ENCODE assay signal across 7 mouse cellular contexts in genomic region chr1:164458245-164458613, GRCm38 (mm10). TPM values are rescaled to one million over a fixed set of nuclear protein-coding genes. Genes with fewer than 3 reads are reported as not detected.
A peak's percentile ranks its signal among the peaks of the same experiment; 100 is the strongest.
DNase-seq lines count a peak whose midpoint lies in the region; ATAC-seq and TF ChIP-seq lines count a peak whose summit lies in the region.

Gene Atp1b1, minus strand, starts transcription at chr1:164458355.

- H3K4me3 ChIP-seq in intestine, embryonic 14.5 days (ENCODE audit: low read depth, low read length) = peak within 1 kb of the TSS; percentile 63
- H3K4me3 ChIP-seq in midbrain, embryonic 10.5 days = peak within 1 kb of the TSS; percentile 72
- H3K4me3 ChIP-seq in small intestine, adult 2 months (ENCODE audit: low read depth, low read length) = peak within 1 kb of the TSS; percentile 73

- intact Hi-C loops in gastrocnemius, postnatal 36 days (cut with DNase I) = no loop called here
- intact Hi-C loops in left cerebral cortex, postnatal 25 days (cut with DNase I) = loop anchor here (2.0 to 5.0 kb wide), 6 partner anchors 119 to 664 kb away; no protein-coding TSS in a partner anchor

- under 1% methylated on average over 23 of the region's 35 CpGs for WGBS in intestine, embryonic 14.5 days
- WGBS in midbrain, embryonic 10.5 days = 0% methylated on average over 34 of the region's 35 CpGs
- WGBS in small intestine, adult 2 months = 1% methylated on average over 35 of the region's 35 CpGs

- ATAC-seq in intestine, embryonic 14.5 days (replicated peaks; ENCODE audit: low FRiP score, low TSS enrichment, low read depth) = peak; percentile 93

- H3K36me3 ChIP-seq in intestine, embryonic 14.5 days (ENCODE audit: control insufficient read depth, insufficient read depth, low read length) = 0 out of 2 replicates have a peak, but pooled peaks cover 3% of the 10 kb centered on the region
- H3K36me3 ChIP-seq in midbrain, embryonic 10.5 days = peaks cover 4% of the 10 kb centered on the region
- peaks cover 32% of the 10 kb centered on the region for H3K36me3 ChIP-seq in small intestine, adult 2 months (ENCODE audit: control insufficient read depth, insufficient read depth, low read length)

- DNase-seq in adrenal gland, adult 2 months = peak; percentile 92
- peak; percentile 88 for DNase-seq in embryo, embryonic 10 days (ENCODE audit: low spot score)
- peak; percentile 48 to 62 for DNase-seq in gastrocnemius, postnatal 36 days
- no peak for DNase-seq in intestine, embryonic 14.5 days (ENCODE audit: low spot score)
- DNase-seq in left cerebral cortex, postnatal 25 days (ENCODE audit: low spot score in 2 of 2) = peak; percentile 88 to 95
- peak; percentile 86 for DNase-seq in midbrain, embryonic 10.5 days (ENCODE audit: low spot score)

- no peak for TF ChIP-seq CTCF in small intestine, adult 2 months (IDR thresholded peaks at IDR 0.05; ENCODE audit: extremely low read depth, insufficient read length, insufficient replicate concordance, low read depth, low read length)

- peak within 1 kb of the TSS; percentile 76 for H3K4me2 ChIP-seq in intestine, embryonic 14.5 days (ENCODE audit: low read length)

- H3K27me3 ChIP-seq in intestine, embryonic 14.5 days (replicated peaks; ENCODE audit: control insufficient read depth, insufficient read depth, low read length) = peaks cover 23% of the 10 kb centered on the region
- H3K27me3 ChIP-seq in midbrain, embryonic 10.5 days (ENCODE audit: low read depth, poor library complexity, severe bottlenecking) = peaks cover 68% of the 10 kb centered on the region
- no peaks in the 10 kb centered on the region for H3K27me3 ChIP-seq in small intestine, adult 2 months (ENCODE audit: control insufficient read depth, insufficient read depth, low read length)

- TF ChIP-seq POLR2A in small intestine, adult 2 months (IDR thresholded peaks at IDR 0.05; ENCODE audit: low read depth, low read length) = peak; percentile 97

- H3K9ac ChIP-seq in intestine, embryonic 14.5 days (ENCODE audit: low read length) = peak within 1 kb of the TSS; percentile 81

- H3K4me1 ChIP-seq in intestine, embryonic 14.5 days (replicated peaks; ENCODE audit: control insufficient read depth, insufficient read depth, low read length) = 0 out of 2 replicates have a peak, but pooled peaks cover 9% of the 10 kb centered on the region
- peaks cover 58% of the 10 kb centered on the region for H3K4me1 ChIP-seq in midbrain, embryonic 10.5 days
- H3K4me1 ChIP-seq in small intestine, adult 2 months (ENCODE audit: control insufficient read depth, insufficient read depth, insufficient read length, low read length) = peaks cover 9% of the 10 kb centered on the region

- peak within 1 kb of the TSS; percentile 58 for H3K27ac ChIP-seq in intestine, embryonic 14.5 days (ENCODE audit: low read depth)
- peak within 1 kb of the TSS; percentile 91 for H3K27ac ChIP-seq in midbrain, embryonic 10.5 days (replicated peaks)
- peak within 1 kb of the TSS; percentile 92 for H3K27ac ChIP-seq in small intestine, adult 2 months (ENCODE audit: insufficient read depth, low read depth, low read length)

- H3K9me3 ChIP-seq in intestine, embryonic 14.5 days (ENCODE audit: control insufficient read depth, low read length) = no peaks in the 10 kb centered on the region
- H3K9me3 ChIP-seq in midbrain, embryonic 10.5 days (replicated peaks) = no peaks in the 10 kb centered on the region

RNA-seq across cellular contexts. Expression of gene Atp1b1, which starts in this region (rescaled TPM):
- total RNA-seq in adrenal gland, adult 2 months (2021) = 10 to 100 TPM; 64.2 to 90.6 TPM
- polyA plus RNA-seq in adrenal gland, adult 2 months (2012; rRNA removed) = 17.0 and 19.2 TPM in 2 replicates
- total RNA-seq in gastrocnemius, postnatal 36 days (2021) = 100 to 1,000 TPM; 131 to 188 TPM
- 89.7 and 101 TPM in 2 replicates for polyA plus RNA-seq in intestine, embryonic 14.5 days (2014; fragmentation: Nextera tagmentation; extraction: Ambion mirVana)
- total RNA-seq in left cerebral cortex, postnatal 25 days (2021) = 1,000 to 10,000 TPM; 1,756 to 1,769 TPM
- 18.7 and 26.8 TPM in 2 replicates for polyA plus RNA-seq in midbrain, embryonic 10.5 days (2016; fragmentation: Nextera tagmentation; extraction: Ambion mirVana)
- 204 and 369 TPM in 2 replicates for polyA plus RNA-seq in small intestine, adult 2 months (2012; rRNA removed)

Comparison
In these comparisons a context has a peak if more than half of its experiments do, and no peak if none do; other contexts are left out.
1. RNA of gene Atp1b1 (total RNA-seq): 1,756 to 1,769 TPM in left cerebral cortex, postnatal 25 days; 131 to 188 TPM in gastrocnemius, postnatal 36 days and 64.2 to 90.6 TPM in adrenal gland, adult 2 months; every median in the first group is over 4 times any median in the second.
2. Peak in every context shown above with its lines, with median percentiles within 50 percentile points of each other: H3K27ac ChIP-seq and H3K4me3 ChIP-seq.